Mouse (Mus musculus) cerebellum, postnatal 10 days (tissue): ENCODE data around the gene Ncbp2.

Experiments
- DNase-seq, 2 experiments: peaks; one replicate each; pipeline ENCODE4 v3.0.0; 2021; ENCODE audit warnings: mixed read lengths in 2 of 2

Gene Ncbp2

DNA sequence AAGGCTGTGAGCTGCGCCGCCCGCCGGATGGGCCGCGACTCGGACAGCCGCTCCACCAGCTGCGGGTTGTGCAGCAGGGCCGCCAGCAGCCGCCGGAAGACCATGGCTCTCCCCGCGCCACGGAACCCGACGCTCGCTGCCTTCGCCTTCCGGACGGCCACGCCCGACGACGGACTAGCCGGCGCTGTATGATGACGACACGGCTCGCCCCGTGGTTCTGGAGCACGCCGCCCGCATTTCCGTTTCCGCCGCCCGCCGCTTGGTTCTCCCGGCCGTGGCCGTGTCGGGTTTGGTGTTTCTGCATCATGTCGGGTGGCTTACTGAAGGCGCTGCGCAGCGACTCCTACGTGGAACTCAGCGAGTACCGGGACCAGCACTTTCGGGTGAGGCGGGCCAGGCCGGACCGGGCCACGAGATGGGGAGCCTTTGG lies at the start of gene Ncbp2, which contains the start of gene 0610012G03Rik:
Gene Ncbp2, plus strand, starts transcription at position 169 of the 430 bp plus-strand sequence.
Gene 0610012G03Rik, minus strand, starts transcription at position 150 of the 430 bp plus-strand sequence.
- peak; percentile 99 for DNase-seq

DNA sequence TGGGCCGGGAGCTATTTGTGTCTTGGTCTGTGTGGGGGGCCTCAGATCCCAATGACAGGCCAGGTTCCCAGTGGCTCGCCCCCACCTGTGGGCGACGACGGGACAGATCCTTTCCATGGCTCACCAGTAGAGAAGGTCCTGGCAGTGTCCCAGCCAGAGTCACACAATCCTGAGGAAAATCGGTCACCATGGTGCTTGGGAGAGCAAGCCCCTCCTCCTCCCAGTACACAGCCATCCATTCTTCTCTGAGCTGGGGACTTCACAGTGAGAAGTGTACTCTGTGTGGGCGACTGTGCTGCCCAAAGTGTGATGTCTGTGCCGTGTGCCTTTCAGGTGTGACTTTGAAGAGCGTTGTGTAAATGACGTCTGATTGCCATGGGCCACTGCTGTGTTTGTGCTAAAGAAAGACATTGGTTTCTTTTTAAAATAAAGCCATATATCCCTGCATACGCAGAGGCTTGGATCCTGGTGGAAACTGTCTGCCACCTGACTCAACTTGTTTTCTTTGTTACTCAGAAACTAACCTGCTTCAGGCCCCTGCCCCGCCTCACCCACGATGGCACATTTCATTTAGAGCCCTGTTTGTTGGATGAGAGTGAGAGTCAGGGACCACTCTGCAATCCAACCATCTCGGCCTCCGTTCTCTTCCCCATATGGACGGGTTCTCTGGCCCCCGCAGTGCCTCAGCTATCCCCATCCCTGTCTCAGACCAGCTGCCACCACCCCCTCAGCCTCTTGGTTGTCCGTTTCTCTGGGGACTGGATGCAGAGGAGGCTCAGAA lies 49.6 kb upstream of the Ncbp2 start:
- DNase-seq: peak; percentile 69 to 73

DNA sequence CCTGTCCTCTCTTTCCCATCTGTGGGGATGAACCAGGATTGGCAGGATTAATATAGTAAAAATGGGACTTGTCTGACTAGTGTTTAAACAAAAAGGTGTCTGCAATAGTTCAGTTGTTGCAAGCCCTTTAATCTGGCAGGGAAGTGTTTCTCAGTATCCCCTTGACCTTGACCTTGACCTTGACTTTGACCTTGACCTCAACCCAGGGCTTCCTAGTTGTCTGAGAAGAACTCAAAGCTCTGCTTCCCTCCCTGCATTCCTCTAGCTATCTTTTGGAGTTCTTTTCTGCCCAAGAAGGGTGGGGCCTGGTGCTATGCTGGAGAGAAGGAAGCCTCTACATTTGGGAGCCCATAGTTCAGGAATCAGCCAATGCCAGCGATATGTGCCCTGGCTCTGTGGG lies 46.4 kb upstream of the Ncbp2 start:
- no peak for DNase-seq

DNA sequence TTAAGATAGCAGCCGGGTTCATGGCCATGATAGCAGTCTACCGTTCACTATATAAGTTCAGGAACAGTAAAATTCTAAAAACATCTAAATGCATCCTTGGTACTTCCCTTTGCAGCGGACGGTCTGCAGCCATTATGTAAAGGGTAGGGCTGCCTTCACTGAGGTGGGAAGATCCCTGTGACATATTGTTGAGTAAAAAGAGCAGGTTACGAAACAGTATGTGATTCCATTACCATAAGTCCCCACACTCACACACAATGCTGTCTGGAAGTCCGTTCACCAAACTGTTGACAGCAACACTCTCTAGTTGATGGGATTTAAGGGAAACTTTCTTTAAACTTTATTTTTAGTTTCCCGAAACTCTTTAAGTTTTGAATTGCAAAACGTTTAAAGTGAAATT lies 45.1 kb upstream of the Ncbp2 start:
- DNase-seq: no peak

DNA sequence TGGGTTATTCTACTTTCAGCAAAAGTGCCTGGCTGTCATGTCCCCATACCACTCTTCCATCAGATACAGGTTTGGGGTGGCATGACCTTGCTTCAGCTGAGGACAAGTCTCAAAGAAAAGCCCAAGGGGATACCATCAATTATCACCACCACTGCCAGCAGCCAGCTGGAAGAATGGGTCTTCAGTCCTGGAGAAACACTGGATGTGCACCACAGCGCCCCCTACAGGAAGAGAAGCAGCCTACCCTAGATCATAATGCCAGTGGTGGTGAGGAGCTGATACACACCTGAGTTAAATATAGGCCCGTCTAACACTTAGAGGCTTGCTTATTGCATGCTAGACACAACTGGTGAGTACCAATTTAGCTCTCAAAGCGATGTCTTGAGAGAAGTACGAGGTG lies 43.0 kb upstream of the Ncbp2 start:
- no peak for DNase-seq

DNA sequence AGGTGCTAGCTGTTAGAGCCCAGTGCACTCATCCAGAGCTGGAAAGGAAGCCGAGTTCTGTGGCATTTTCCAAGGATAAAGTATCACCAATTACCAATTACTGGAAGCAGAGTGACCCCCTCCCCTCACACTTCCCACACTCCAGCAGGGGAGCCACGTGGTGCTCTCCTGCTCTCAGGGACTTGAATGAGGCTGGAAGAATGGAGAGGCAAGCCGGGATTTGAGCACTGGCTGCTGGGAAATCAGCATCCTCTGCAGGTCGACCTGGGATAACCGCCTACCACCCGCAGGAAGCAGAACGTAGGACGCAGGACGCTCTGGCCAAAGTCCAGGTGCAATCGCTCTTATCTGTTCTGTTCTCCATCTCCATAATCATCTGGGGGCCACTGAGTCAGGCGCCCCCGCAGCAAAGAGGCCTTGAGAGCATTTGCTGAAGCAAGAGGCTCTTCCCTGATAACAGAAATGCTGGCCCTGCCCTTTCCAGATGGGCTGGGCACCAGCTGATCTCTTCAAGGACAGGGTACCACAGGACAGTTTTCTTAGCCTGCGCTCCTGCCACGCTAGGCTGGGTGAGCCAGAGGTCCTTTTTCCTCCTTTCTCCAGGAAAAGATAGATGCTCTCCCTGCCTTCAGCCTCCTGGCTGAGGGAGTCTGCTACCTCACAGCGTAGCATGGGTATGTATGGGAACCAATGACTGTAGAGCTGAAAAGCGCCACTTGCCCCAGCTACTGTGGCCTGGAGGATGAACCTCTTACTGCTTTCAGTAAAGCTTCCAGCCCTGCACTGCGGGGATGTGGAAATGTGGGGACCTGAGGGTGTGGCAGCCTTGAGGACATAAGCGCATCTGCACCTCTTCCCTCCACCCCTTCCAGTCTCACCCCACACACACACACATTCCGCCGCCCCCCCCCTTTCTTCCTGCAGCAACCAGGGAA lies 42.2 kb upstream of the Ncbp2 start:
- no peak for DNase-seq

DNA sequence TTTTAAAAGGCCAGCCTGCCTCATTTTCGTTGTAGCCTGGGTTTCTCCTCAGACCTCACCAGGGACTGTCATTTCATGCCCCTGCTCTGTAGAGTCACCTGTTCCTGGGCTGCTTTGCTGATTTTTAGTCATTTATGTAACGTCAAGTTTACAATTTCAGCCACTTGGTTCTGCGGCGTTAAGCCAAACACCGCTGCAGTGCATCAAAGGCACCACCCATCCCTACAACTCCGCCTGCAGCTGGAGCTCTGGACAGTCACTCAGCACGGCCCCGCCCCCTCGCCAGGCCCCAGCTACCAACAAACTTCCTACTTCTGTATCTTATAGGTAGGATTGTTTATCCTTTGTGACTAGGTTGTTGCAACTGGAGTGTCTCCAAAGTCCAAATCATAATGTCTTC lies 41.4 kb upstream of the Ncbp2 start:
- DNase-seq: no peak

DNA sequence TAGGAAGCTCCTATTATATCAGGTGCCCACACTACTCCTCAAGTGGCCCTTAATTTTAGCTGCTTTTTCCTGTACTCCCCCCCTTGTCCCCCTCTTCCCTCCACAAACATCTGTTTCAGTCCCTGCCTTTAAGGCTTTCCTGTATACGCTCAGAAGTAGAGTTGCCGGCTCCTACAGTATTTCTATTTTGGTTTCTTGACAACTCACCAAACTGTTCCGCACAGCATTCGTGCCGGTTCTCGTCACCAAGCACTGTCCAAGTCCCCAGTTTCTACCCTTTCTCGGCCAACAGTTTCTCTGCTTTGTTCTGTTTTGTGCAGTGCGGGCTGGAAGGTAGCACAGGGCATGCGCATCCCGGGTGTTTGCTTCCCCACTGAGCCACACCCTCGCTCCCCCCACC lies 39.4 kb upstream of the Ncbp2 start:
- DNase-seq: no peak

DNA sequence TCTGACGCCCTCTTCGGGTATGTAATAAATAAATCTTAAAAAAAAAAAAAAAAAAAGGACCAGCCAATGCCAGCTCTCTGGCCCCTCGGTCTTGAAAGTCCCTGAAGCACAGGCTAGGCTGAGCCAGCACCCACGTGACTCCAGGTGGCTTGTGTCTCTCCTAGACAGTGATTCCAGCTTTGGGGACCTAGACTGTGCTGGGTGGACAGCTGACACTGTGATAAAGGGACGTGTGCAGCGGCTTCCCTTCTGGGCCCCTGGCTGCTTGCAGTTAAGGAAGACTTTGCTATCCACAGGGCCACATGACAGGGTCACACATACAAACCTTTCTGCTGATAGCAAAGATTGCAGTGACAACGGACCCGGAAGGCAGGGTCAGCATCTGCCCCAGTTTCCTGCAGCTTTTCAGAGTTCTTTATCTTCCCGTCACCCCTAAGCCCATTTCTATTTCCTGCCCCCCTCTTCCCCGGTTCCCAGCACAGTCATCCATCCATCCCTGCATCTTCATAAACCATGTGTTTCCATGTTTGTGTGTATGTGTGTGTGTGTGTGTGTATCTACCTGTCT lies 37.9 kb upstream of the Ncbp2 start:
- no peak for DNase-seq

DNA sequence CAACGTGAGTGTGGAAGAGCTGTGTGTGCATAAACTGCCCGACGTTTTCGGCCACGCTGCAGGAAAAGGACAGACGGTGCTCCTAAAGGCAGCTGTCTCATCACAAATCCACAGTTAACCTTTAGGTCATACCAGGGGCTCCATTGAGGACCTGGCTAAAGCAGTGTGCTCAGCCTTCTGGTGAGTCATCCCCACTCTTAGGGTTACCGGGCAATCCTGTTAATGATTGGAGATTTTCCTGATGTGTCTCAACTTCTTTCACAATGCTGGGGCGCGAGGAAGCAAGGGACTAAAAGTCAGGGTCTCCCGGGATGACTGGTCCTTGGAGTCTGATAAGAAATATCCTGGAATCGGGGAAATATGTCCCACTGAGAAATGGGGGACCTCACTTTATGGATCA lies 30.5 kb upstream of the Ncbp2 start:
- DNase-seq: no peak

DNA sequence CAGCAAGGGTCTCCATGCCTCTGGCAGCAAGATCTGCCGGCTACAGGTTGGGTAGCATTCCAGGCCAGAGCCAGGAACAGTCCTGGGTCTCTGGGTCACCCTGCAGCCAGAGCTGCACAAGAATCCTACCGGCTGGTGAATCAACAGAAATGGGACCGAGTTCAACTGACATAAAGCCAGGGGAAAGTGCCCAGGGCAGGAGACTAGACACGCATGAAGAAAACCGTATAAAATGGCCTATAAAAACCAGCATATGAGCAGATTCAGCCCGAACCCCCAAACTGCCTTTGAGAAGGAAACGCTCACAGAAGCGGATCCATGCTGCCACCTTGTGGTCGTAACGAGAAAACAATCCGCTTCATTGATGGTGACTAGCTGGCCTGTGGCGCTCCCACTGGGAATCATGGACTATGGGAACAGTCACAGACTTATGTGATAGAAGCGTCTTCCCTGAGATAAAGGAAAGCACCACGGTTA lies 30.0 kb upstream of the Ncbp2 start:
- peak; percentile 89 to 91 for DNase-seq

DNA sequence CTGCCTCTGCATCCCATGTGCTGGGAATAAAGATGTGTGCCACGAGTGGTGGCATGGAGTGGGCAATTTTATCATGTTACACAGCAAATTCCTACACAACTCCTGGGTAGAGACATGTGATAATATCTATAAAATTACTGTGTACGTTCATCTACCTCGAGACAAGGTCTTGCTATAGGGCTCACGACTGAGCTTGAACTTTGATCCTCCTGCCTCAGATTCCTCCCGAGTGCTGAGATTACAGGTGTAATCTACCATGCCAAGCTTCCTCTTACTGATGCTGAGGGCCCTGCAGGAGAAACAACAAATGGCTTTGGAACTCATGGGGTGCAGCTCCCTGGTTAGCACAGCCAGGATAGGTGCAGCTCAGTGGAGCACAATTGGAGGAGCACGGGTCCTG lies 23.9 kb upstream of the Ncbp2 start:
- no peak for DNase-seq

DNA sequence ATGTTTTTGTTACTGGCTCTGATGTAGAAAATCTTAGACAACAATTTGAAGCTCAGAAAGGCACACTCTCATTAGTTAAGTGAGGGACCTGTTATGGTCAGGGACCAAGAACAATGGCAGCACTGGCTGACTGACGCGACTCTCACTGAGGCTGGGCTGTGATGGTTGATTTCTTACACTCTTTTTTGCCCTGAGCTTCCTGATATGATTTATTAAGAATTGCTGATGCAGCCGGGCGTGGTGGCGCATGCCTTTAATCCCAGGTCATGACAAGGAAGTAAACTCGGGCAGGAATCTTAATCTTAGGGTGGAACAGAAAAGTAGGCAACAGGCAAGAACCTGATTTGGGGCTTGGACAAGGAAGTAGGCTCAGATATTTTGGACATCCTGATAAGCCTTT lies 22.2 kb upstream of the Ncbp2 start:
- no peak for DNase-seq

DNA sequence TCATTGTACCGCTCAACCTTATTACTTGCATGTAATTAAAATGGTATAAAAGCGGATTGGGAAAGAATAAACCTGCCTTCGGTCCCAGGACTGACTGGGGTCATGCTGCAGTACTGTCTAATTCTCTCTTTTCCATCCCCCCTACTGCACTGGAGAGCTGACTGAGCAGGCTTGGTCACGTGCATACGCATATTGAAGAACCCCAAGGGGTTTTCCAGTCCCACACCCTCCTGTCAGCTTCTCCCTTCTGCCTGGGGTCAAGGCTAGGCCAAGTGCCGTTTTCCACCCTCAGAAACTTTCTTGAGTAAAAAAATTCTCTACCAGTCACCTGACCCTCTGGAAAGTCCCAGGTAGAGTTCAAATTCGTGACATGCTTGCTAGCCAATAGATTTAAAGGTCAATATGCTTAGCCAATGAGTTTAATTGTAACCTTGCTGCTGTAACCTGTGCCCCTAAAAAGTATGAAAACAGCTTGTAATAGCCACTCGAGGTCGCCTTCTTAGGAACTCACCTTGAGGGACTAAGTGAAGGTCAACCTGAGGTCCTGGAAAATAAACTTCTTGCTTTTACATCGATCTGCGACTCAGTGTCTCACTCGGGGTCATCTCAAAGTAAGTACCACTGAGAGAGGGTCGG lies 21.6 kb upstream of the Ncbp2 start:
- DNase-seq: no peak

DNA sequence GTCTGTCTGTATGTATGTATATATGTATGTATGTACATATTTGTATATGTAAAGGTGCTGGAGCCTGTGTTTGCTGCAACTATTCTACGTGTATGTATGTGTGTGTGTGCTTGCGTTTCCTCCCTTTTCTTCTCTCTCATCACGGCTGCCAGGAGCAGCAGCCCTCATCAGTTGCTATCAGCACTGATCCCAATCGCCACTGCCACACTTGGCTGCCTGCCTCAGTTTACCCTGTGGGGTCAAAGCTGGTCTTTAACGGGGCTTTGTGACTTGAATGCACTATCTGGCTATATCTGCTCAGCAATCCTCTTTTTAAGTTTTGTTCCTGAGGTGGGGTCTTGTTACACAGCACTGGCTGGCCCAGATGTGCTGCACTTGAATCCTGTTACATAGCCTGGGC lies 20.9 kb upstream of the Ncbp2 start:
- DNase-seq: no peak

DNA sequence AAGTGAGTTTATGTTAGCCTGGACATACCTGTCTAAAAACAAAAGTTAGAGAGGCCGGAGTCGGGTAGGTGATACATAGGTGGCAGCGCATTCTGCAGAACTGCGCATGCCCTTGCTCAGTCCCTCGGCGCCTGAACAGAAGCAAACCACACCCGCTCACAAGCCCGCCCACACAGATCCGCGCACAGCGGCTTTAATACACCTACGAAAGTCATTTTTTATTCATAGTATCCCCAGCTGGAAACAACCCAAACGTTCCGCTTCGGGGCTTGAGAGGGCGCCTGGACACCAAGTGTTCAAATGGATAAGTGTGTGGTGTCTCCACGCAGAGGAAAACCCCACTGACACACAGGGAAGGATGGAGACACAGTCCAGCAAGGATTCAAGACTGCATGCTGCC lies 17.0 kb upstream of the Ncbp2 start:
- DNase-seq: peak in 1 of 2 experiments; percentile 22

DNA sequence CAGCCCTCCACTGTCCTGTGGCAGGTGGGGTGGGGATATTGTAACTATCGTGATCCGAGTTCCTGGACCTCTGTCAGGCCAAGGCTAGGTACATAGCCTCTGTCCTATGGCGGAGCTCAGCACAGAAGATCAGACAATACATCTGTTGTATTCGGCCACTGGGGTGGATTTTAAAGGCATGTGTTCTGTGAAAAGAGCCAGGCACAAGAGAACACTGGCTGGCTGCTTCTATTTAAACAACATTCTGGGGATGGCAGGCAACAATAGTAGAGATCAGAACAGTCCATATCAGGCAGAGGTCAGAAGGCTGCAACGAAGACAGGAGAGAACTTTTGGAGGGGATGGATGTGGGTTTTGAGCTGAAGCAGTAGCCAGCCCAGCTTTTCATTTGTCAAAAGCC lies 16.1 kb upstream of the Ncbp2 start:
- peak in 1 of 2 experiments; percentile 34 for DNase-seq

DNA sequence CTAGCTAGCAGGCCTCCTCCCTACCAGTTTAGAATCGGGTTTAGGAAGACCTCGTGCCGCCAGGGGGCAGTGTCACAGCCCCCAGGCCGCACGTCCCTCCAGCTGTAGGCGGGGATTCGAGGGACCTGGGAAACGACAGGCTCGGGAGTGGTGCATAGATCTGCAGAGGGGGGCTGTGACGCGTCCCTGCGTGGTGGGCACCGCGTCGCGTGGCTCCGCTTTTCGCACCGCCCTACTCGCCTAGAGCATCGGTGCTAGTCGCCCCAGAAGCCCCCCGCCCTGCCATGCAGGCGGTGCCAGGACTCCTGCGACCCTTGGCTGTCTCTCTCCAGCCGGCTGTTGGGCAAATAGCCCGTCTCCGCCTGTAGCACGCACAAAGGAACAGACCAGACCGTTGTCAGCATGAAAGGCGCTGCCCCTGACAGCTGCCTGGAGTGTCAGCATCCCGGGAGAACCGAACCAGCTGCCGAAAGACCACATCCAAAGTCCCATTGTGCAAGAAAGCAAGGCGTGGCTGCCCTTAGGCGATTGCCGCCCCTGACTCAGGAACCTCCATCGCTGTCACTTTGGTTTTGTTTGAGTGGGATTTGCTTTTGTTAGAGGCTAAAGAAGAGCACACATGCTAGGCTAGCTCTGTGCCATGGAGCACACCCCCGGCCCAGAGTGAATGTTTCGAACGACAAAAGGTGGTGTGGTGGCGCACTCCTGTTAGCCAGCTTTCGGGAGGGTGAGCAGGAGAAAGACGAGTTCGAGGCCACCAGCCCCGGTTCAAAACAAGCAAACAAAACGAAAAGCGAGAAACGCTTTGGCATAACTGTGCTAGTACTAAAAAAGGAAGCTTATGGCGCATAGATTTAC lies 15.2 kb upstream of the Ncbp2 start:
- DNase-seq: peak; percentile 96 to 98

DNA sequence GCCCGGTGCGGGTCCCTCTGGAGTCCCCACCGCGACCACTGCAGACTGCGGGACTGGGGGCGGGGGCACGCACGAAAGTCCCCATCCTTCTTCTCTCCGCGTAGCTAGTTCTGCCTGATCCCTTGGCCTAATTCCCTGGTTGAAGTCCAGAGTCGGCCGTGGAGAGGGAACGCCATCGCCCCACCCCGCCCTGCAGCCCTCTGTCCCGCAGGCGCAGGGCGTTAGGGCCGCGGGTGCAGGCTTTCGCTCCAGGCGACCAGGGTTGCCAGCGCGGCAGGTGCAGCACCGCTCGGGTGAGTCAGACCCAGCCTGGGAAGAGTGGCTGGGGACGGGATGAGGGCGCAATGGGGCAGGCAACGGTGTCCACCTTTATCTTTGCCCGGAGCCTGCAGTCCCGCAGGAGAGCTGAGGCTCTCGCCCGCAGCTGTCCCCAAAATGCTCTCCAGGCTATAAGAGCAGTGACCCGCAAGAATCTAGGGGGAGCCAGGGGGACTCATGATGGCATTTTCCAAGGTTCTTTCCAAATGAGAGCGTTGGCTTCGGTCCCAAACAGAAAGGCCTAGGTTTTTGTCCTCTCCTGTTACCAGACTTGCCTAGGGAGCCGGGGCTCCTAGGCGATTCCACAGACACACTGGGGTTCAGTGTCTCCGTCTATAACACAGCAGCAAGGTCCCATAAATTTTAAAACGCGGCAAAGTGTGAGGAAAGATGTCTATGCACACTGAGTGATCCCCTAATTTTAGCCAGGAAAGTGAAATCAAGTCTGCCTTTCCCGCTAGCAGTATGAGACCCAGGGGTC lies 14.4 kb upstream of the Ncbp2 start, which contains the start of gene Pigz:
Gene Pigz, plus strand, starts transcription at position 101 of the 799 bp plus-strand sequence.
- DNase-seq: peak; percentile 84 to 87

DNA sequence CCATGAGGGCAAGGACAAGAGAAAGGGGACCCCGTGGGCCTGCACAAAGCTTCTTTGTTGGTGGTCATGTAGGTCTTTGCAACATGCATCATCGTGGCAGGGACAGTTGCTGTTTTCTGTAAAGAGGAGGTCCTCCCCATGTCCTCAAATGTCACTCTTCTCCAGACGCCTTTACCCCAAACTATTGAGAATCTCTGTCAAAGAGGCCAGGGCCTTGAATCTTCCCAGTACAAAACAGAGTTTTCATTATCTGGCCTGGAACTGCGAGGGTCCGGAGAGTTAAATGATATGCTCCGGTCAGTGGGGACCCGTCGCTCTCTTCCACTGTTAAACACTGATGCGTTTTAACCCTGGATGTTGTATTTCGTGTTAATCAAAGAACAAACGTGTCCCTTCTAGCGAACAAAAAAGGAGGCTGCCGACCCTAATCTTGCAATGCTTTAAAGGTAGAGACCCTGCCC lies 13.7 kb upstream of the Ncbp2 start:
- peak in 1 of 2 experiments; percentile 51 for DNase-seq
